Mouse (Mus musculus) megakaryocyte progenitor cell, adult 5-6 weeks (primary cell): ENCODE results near the gene Sdad1. TPM values are rescaled to one million over a fixed set of nuclear protein-coding genes. Genes with fewer than 3 reads are reported as not detected.
A peak's percentile ranks its signal among the peaks of the same experiment; 100 is the strongest.
"Not testable (repeated sequence)": the region's sequence is repeated elsewhere in the genome, so short reads cannot be mapped to it uniquely, and the experiment has no call there.

Experiments
- ATAC-seq: replicated peaks from 2 replicates; pipeline ENCODE4 v1.8.0; 2016; ENCODE audit warnings: mild to moderate bottlenecking, moderate TSS enrichment, inconsistent platforms; ENCODE audit not compliant: poor library complexity
- total RNA-seq, 2 experiments: library from RNA; stranded (forward) in 1 of 2; stranded (reverse) in 1 of 2; fragments of 157-497, 149-512 nt in 1 of 2; fragments of 200-1000 nt in 1 of 2; gene quantifications; 2 replicates each; pipeline versions ENCODE4 v1.2.3 to v1.2.4; 2015 to 2017

Sdad1 gene
- total RNA-seq (2015): 39.5 and 46.5 TPM in 2 replicates
- total RNA-seq (2017): 69.5 and 86.2 TPM in 2 replicates

DNA sequence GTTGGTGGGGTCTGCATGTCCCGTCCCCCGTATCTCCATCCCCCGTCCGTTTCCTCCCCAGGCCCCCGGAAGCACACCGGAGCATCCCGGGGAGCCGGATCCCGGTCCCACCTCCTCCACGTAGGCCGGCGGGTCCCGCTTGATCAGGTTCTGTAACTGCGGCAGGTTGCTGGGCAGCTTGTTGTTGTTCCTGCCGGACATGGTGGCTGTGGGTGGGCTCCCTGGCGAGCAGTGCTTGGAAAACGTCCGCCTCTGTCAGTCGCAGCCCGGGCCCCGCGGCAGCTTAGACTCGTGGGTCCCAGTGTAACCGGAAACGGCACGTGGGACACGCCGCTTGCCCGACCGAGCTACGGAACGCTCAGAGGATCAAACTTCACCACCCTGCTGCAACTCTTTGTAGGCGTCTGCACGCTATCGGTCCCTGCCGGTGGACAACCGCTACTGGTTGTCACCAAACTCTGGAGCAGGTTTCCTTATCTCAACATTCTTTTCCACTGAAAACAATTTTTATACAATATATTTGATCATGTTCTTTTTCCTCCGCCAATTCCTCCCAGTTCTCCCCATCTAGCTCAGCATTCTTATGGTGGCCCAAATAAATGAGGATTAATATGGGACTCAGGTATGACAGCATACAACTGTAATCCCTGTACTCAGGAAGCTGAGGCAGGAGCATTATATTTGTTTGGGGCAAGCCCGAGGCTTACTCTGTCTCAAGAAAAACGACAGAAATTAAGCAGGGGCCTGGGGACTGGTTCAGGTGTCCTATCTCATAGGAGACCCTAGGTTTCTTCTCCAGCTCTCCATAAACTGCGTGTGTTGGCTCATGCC lies at the start of gene Sdad1:
Gene Sdad1 (minus strand): TSS at position 799 of the 831 bp plus-strand sequence.
- peak; percentile 97 for ATAC-seq

GRCm38 (mm10) chr5:92358767-92359455 lies 48.6 kb upstream of the Sdad1 start:
- ATAC-seq: no peak

DNA sequence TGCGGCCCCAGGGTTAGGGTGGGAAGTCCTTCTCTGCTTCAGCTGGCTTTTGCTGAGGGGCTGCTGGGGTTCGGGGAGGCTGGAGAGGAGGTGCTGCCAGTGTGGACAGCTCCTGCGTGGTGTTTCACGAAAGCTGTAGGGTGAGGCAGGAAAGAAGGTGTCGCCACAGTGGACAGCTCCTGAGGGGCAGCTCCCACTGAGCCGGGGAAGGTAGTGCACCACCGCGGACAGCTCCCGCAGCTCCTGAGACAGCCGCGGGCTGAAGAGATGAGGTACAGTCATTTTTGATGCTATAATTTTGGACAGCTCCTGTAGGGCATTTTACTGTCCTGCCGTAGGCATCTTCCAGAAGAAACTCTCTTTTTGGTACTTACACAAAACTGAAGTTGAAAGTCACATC lies 47.8 kb upstream of the Sdad1 start:
- ATAC-seq: peak; percentile 73

DNA sequence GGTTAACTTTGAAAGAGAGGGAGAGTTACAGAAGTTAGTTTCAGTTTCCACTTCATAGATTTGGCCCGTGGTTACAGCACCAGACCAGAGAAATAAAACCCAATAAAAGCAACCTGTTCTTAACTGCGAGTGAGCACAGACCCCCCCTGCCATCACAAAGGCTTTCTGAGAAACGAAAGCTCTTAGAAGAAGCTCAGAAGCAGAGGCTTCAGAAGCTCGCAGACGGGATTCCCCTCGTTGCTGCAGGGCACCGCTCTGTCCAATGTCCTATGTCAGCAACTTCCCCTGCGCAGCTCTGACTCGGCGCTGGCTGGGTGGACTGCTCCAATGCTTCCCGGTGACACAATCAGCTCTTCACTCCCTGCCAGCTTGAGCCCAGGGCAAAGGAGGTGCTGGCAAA lies 43.2 kb upstream of the Sdad1 start:
- peak; percentile 76 for ATAC-seq

- not testable (repeated sequence) for ATAC-seq
Measured at GRCm38 (mm10) chr5:92352716-92353115, 42.4 kb upstream of the Sdad1 start.

DNA sequence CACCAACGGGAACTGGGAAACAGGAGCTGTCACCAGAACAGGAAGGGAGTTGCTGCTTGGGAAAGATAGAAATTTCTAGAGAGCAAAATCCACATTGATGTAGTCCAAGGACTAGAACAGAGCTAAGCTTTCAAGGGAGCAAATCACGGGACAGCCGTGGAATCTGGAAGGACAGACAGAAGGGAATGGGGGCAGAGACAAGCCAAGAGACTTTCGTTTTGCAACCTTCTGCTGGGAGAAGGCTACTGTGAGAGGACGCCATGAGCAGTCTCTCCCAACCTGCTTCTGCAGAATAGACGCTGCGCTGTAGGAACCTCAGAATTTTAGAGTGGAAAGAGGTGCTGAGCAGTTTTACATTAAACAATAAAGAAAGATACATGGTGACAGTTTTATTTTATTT lies 39.5 kb upstream of the Sdad1 start:
- no peak for ATAC-seq

DNA sequence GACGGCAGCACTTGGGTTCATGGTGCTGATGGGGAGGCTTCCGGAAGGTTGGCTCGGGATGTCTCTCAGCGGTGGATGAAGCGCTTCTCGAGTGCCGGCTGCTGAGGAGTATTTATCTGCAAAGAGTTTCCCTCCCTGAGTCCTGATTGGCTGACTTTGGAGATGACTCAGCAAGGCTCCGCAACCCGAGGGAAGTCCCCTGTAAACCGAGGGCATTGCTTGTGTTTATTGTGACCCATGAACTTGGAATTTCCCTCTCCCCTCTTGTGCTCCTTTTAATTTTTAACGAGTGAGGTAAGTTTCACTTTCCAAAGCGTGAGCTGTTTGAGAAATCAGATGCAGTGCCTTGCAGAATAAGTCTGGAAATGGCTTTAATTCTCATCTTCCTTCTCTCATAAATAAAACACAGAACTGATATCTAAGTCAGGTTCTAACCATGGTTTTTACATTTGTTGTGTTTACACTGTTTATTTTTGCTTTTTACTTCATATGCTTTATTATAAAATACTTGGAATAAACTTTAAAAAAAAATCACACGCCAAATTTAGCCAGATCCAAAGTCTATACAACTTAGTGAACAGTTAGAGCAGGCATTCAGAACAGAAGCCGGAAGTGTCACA lies 38.6 kb upstream of the Sdad1 start, which contains the start of gene Cxcl10:
Gene Cxcl10 (minus strand): TSS at position 96 of the 620 bp plus-strand sequence.
- ATAC-seq: peak; percentile 83

DNA sequence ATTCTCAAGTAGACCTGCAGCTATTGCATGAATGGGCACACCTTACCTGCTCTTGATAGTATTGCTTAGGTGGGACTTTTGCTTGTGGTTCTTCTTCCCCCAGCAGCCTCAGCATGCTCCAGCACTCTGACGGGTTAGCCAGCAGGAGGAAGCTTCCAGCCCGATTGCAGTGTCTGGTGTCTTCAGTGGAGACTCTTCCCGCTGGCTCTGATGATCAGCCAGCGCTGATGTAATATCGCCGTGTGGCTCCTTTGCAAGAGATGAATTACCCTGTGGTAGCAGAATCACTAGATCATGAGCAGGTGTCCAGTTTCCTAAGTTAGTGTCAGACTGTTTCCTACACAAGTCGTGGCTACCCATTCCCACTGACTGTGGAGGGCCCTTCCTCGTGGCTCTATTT lies 34.7 kb upstream of the Sdad1 start:
- ATAC-seq: peak; percentile 19; the same call in 1 of the 2 replicates

DNA sequence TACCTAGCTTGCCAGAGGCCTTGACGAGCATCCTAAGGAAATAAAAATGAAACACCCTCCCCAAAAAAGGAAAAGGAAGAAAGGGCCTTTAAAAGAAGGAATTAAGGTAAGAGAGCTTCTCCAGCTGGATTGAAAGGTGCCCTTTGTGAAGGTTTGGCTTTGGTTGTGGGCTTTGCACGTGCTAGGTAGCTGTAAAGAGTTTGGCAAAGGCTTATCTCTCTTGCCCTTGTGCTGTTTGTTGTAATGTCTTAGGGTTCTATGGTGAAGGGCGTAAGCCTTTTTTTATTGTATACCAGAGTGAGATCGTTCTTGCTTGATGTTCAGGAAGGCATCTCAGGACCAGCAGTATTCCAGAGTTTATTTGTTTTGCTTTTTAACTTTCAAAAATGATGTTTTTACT lies 30.3 kb upstream of the Sdad1 start:
- peak; percentile 64; the same call in 1 of the 2 replicates for ATAC-seq

GRCm38 (mm10) chr5:92336743-92337142 lies 26.5 kb upstream of the Sdad1 start:
- no peak for ATAC-seq

- peak; percentile 59 for ATAC-seq
Measured at GRCm38 (mm10) chr5:92332359-92332840, 22.1 kb upstream of the Sdad1 start.

GRCm38 (mm10) chr5:92331635-92332338 lies 21.5 kb upstream of the Sdad1 start, which contains the start of gene Art3:
TSS of gene Art3 (plus strand) at chr5:92331827.
- ATAC-seq: peak; percentile 43

GRCm38 (mm10) chr5:92331122-92331521 lies 20.8 kb upstream of the Sdad1 start:
- peak; percentile 49 for ATAC-seq

- no peak for ATAC-seq
Measured at GRCm38 (mm10) chr5:92327929-92328328, 17.6 kb upstream of the Sdad1 start, which contains the start of gene Cxcl9. TSS of gene Cxcl9 (minus strand) at chr5:92328079.

DNA sequence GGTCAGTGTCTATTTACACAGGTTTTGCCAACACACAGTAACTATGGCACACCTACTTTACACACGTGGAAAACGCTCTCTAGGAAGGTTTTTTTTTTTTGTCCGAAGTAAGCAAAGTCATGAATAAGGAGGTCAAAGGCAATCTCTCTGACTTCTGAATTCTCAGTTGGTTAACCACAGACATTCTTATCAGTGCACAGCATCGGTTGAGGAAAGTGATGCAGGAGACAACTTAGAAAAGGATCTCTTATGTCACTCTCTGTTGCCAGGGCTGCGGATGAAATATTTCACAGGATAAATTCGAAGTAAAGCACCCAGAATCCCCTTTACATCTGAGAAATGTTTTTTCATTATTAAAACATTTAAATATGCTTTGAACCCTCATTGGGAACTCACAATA lies 17.1 kb upstream of the Sdad1 start:
- ATAC-seq: peak; percentile 45

GRCm38 (mm10) chr5:92323264-92323663 lies 13.0 kb upstream of the Sdad1 start:
- peak; percentile 13; the same call in 1 of the 2 replicates for ATAC-seq

- ATAC-seq: peak; percentile 27
Measured at GRCm38 (mm10) chr5:92322612-92323011, 12.3 kb upstream of the Sdad1 start.

GRCm38 (mm10) chr5:92321631-92322400 lies 11.5 kb upstream of the Sdad1 start:
- peak; percentile 16; the same call in 1 of the 2 replicates for ATAC-seq

DNA sequence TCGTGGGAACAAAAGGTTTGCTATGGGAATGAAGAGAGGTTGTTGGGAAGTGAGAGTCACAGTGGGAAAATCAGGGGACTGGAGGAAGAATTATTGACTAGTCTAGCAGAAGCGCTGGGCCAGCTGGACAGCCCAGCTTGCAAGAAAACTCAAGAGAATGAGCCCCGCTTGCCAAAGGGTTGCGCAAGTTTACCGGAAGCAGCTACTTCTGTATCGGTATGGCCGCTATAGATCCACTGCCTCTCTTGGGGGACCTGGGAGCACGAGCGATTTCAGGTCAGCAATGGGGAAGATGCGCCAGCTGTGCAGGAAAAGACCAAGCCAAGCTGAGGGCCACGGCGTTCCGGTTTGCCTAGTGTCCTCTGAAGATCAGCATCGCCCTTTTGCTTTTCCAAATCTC lies 8.3 kb upstream of the Sdad1 start:
- ATAC-seq: peak; percentile 73

DNA sequence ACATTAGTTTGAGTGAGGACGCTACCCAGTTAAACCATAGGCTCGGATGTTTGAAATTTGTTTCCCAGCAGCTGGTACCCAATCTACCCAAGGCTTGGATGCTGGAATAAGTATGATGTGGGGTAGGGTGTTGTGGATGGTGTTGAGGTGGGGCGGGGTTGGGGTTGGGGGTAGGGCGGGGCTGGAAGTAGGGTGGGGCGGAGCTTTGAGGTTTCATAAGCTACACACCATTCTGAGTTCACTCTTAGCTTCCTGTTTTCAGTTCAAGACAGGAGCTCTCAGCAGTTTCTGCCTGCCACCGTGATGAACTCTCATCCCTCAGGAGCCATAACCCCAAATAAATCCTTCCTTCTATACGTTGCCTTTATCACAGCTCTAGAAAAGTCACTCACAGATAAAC lies 7.8 kb upstream of the Sdad1 start:
- ATAC-seq: peak; percentile 71
